Mouse (Mus musculus) 3T3-L1 (cell line): ENCODE results near the gene Svs4.
"Not testable (repeated sequence)": the region's sequence is repeated elsewhere in the genome, so short reads cannot be mapped to it uniquely, and the experiment has no call there.

Source experiments
- DNase-seq: peaks from one replicate; pipeline ENCODE4 v3.0.0-alpha.2; 2015; ENCODE audit warnings: low read depth, low spot score

Svs4 gene

GRCm38 (mm10) chr2:164278359-164278758, at the start of gene Svs4:
TSS of gene Svs4 (minus strand) at chr2:164278459.
- DNase-seq, result no peak

GRCm38 (mm10) chr2:164320983-164321382, 42.7 kb upstream of the Svs4 start:
- no peak for DNase-seq

GRCm38 (mm10) chr2:164316451-164316850, 38.2 kb upstream of the Svs4 start, which contains the start of gene Svs6:
TSS of gene Svs6 (plus strand) at chr2:164316751.
- not testable (repeated sequence) for DNase-seq

GRCm38 (mm10) chr2:164315460-164315859, 37.2 kb upstream of the Svs4 start:
- DNase-seq, result not testable (repeated sequence)

GRCm38 (mm10) chr2:164312599-164312998, 34.3 kb upstream of the Svs4 start:
- DNase-seq, result peak; percentile 36

GRCm38 (mm10) chr2:164288968-164289367, 10.7 kb upstream of the Svs4 start, which contains the start of gene Svs3a:
TSS of gene Svs3a (plus strand) at chr2:164289268.
- DNase-seq, result not testable (repeated sequence)

- not testable (repeated sequence) for DNase-seq
These were observed 21.7 kb downstream of the Svs4 start, which contains the start of gene Svs3b for GRCm38 (mm10) chr2:164256540-164256939. TSS of gene Svs3b (minus strand) at chr2:164256640.

GRCm38 (mm10) chr2:164238366-164238765, 39.9 kb downstream of the Svs4 start, which contains the start of gene Svs2:
TSS of gene Svs2 (minus strand) at chr2:164238466.
- DNase-seq, result no peak

GRCm38 (mm10) chr2:164232671-164233070, 45.6 kb downstream of the Svs4 start:
- no peak for DNase-seq

GRCm38 (mm10) chr2:164228361-164229070, 49.7 kb downstream of the Svs4 start:
- no peak for DNase-seq
